Mouse (Mus musculus) forebrain, postnatal 0 days (tissue): ENCODE data around the gene Ropn1. TPM values are rescaled to one million over a fixed set of nuclear protein-coding genes. Genes with fewer than 3 reads are reported as not detected.

Source experiments
- ATAC-seq: fragments of 200-750 bp; cut with Nextera tagmentation; 2 replicates; pipeline ENCODE4 v1.8.0; 2017; ENCODE audit warnings: mild to moderate bottlenecking, moderate library complexity
- DNase-seq: peaks from one replicate; pipeline ENCODE4 v3.0.0-alpha.2; 2015
- H3K27ac ChIP-seq: fragments of 300-500 bp; sonication (generic); 2 replicates; pipeline ENCODE4 v1.5.1; 2014; ENCODE audit warnings: low read depth, mild to moderate bottlenecking, antibody characterized with exemption, low read length, moderate library complexity, mixed read lengths
- H3K27me3 ChIP-seq: fragments of 300-500 bp; sonication (generic); 2 replicates; pipeline ENCODE4 v1.6.1; 2014; ENCODE audit warnings: mild to moderate bottlenecking, low read length, mixed read lengths; ENCODE audit not compliant: insufficient read depth
- H3K36me3 ChIP-seq: fragments of 300-500 bp; sonication (generic); 2 replicates; pipeline ENCODE4 v1.6.1; 2014; ENCODE audit warnings: mild to moderate bottlenecking, moderate library complexity; ENCODE audit not compliant: insufficient read depth
- H3K4me1 ChIP-seq: fragments of 300-500 bp; sonication (generic); 2 replicates; pipeline ENCODE4 v1.6.1; 2014; ENCODE audit warnings: antibody characterized with exemption; ENCODE audit not compliant: insufficient read depth
- H3K4me2 ChIP-seq: fragments of 300-500 bp; sonication (generic); 2 replicates; pipeline ENCODE4 v1.6.1; 2014; ENCODE audit warnings: low read depth, mild to moderate bottlenecking, moderate library complexity
- H3K4me3 ChIP-seq: fragments of 300-500 bp; sonication (generic); 2 replicates; pipeline ENCODE4 v1.5.1; 2014; ENCODE audit warnings: low read depth, low read length, mixed read lengths
- H3K9ac ChIP-seq: fragments of 300-500 bp; sonication (generic); 2 replicates; pipeline ENCODE4 v1.6.1; 2014; ENCODE audit warnings: mild to moderate bottlenecking
- H3K9me3 ChIP-seq: fragments of 300-500 bp; sonication (generic); 2 replicates; pipeline ENCODE4 v1.6.1; 2016; ENCODE audit warnings: low read length
- CTCF ChIP-seq: sonication (generic); IDR thresholded peaks from 2 replicates; pipeline ENCODE4 v1.5.1; 2016; ENCODE audit warnings: antibody characterized with exemption, control low read depth, low read depth
- WGBS: fragments of 180-500 bp; shearing (Covaris S2); extraction: QIAGEN DNeasy Blood & Tissue Kit; methylation state at CpG from one replicate; pipeline ENCODE4 v1.1.7; 2014; 5-methylcytosine and 5-hydroxymethylcytosine counted together
- polyA plus RNA-seq: library from polyadenylated mRNA; unstranded; fragments of >200 nt; fragmentation: Nextera tagmentation; extraction: Ambion mirVana; gene quantifications from 2 replicates; pipeline ENCODE4 v1.2.1, GENCODE M21; 2015
- total RNA-seq: library from RNA; depleted of rRNA; stranded (reverse); fragments of >200 nt; gene quantifications from 2 replicates; pipeline ENCODE4 v1.2.3, GENCODE M21; 2014

Gene Ropn1
- total and polyA plus RNA-seq, 2 experiments from 2014 or later, result not detected

DNA sequence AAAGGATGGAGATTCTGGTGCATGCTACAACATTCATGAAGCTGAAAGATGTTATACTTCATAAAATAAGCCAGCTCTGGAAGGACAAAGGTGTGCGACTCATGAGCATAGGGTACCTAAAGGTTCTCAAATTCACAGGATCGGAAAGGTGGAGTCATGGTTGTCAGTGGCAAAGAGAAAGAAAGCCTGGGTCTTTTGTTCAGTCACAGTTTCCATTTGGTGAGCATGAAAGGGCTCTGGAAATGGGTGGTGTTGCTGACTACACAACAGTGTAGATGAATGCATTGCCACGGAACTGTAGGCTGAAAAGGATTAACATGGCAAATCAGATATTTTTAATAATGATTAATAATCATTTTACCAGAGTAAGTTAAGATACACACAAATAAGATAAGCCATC, 14.8 kb downstream of the Ropn1 start:
- Histone ChIP-seq H3K9ac (no peak overlapping the region), H3K27ac (no peak overlapping the region), H3K4me2 (no peak overlapping the region), H3K9me3 (no peaks in the 10 kb centered on the region), H3K4me3 (no peak overlapping the region), H3K36me3 (no peaks in the 10 kb centered on the region), H3K27me3 (no peaks in the 10 kb centered on the region), H3K4me1 (no peaks in the 10 kb centered on the region)
- ATAC-seq, result no peak
- no peak for TF ChIP-seq CTCF
- 68% methylated on average over 3 of the region's 3 CpGs for WGBS
- DNase-seq, result no peak

DNA sequence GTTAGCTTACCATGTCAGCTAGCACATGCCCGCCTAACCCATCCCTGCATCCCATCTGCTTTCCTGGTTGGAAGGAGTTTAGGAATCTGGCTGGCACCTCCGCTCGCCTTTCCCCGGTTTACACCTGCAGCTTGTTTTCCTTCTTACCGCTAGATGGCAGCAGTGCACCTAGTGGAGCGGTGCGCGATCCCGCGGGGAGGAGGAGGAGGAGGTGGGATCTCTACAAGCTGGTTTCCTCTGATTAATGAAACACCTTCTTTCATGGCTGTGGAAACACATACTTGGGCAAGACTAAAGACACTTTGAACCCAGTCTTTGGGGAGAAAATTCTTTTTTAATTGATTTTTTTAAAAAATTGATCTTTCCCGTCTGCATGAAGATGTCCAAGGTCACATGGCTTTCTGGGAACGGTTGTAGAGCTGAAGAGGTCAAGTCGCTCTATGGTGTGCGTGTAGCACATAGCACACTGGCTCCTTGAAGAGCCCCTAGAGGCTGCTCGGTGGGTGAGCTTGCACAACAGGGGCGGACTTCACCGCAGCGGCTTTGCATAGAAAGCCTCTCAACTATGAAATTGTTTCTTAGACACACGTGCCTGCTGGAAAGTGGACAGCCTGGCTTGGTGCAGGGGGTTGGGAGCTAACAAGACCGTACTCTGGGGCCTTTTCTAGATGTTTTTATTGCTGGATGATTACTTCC, 17.5 kb downstream of the Ropn1 start:
- Histone ChIP-seq H3K4me3 (peak overlapping the region; percentile 24), H3K9me3 (no peaks in the 10 kb centered on the region), H3K9ac (peak overlapping the region; percentile 6; the same call in 1 of the 2 replicates), H3K4me1 (no peaks in the 10 kb centered on the region), H3K27me3 (no peaks in the 10 kb centered on the region), H3K36me3 (no peaks in the 10 kb centered on the region), H3K4me2 (peak overlapping the region; percentile 49), H3K27ac (no peak overlapping the region)
- peak; percentile 95 for TF ChIP-seq CTCF
- ATAC-seq (peak; percentile 94), DNase-seq (peak; percentile 86)
- WGBS, result 4% methylated on average over 20 of the region's 20 CpGs

DNA sequence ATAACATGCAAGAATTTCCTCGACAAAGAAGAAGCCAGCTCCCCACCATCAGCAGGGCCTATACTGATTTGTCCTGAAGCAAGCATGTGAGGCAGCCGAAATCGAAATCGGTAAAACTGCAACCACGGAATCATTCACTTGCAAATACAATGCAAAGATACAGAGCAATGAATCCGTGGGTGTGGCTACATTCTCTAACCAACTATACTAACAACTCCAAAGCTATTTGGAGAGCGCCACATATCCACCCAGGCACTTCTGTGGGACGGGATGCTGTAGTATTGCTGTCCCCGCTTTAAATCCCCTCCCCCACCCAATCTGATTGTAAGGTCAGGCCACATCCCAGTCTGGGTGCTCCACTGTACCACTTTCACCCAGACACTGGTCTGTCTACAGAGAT, 18.6 kb downstream of the Ropn1 start:
- no peak for ATAC-seq
- Histone ChIP-seq H3K36me3 (no peaks in the 10 kb centered on the region), H3K27ac (no peak overlapping the region), H3K27me3 (no peaks in the 10 kb centered on the region), H3K4me2 (no peak overlapping the region), H3K4me3 (no peak overlapping the region), H3K4me1 (no peaks in the 10 kb centered on the region), H3K9ac (no peak overlapping the region), H3K9me3 (no peaks in the 10 kb centered on the region)
- 76% methylated on average over 9 of the region's 9 CpGs for WGBS
- TF ChIP-seq CTCF, result no peak
- DNase-seq, result no peak

DNA sequence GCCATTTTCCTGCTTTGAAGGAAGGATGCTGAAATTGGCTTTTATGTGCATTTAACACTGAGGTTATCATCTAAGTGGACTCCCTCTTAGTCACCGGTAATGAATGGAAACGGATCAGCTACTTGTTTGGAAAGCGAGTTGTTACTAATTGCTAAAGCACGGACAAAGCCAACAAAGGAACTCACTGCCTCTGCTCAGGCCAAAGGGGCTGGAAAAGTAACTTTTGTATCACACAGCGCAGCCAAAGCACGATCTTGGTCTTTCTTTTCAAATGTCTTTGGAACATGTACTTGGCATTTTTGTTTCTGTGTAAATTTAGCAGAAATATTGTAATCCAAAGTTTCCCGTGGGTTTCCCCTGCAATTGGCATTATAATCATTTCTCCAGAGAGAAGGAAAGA, 22.2 kb downstream of the Ropn1 start:
- no peaks in the 10 kb centered on the region for H3K9me3 ChIP-seq
- WGBS, result 15% methylated on average over 7 of the region's 7 CpGs
- ATAC-seq, result no peak
- H3K27ac ChIP-seq, result no peak overlapping the region
- H3K9ac ChIP-seq, result no peak overlapping the region
- no peak for TF ChIP-seq CTCF
- H3K27me3 ChIP-seq, result no peaks in the 10 kb centered on the region
- no peaks in the 10 kb centered on the region for H3K36me3 ChIP-seq
- no peak overlapping the region for H3K4me2 ChIP-seq
- no peak for DNase-seq
- no peak overlapping the region for H3K4me3 ChIP-seq
- H3K4me1 ChIP-seq, result no peaks in the 10 kb centered on the region

DNA sequence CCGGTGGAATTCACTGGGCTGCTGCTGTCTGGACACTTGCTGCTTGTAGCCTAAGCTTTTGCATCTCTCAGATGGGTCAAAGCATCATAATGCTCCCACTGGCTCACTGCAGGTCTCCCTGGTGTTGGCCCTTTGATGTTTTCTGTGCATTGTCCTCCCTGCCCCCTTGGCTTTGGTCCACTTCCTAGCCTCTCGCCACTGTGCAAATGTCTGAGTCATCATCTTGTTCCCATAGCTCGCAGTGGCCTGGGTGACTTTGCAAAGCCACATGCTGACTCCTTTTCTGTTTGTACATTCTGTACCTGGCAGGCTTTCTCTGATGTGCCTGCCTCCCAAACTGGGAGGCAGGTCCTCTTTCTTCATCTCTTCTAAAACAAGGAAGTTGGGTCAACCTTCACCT, 23.1 kb downstream of the Ropn1 start:
- no peak overlapping the region for H3K27ac ChIP-seq
- no peaks in the 10 kb centered on the region for H3K36me3 ChIP-seq
- H3K4me1 ChIP-seq, result no peaks in the 10 kb centered on the region
- ATAC-seq, result no peak; the same call in 1 of the 2 replicates
- DNase-seq, result no peak
- H3K9ac ChIP-seq, result no peak overlapping the region
- no peaks in the 10 kb centered on the region for H3K27me3 ChIP-seq
- H3K9me3 ChIP-seq, result no peaks in the 10 kb centered on the region
- H3K4me3 ChIP-seq, result no peak overlapping the region
- H3K4me2 ChIP-seq, result no peak overlapping the region
- 53% methylated on average over 3 of the region's 3 CpGs for WGBS
- TF ChIP-seq CTCF, result no peak

DNA sequence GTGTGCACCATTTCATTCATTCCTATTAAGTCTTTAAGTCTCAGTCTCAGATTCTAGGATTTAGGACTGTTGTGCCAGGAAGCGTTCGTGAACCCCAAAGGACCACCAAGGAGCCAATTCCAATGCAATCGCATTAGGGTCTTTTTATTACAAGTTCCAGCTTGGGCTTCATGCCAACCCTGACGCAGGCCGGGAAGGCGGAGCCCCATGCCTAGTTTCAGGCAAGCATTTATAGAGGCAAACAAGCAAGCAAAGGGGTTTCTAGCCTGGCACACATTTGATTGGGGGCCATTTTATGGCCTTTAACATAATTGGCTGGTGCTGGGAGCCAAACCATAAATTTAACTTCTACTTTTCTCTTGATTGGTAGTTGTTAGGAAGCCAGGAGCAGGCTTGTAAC, 24.6 kb downstream of the Ropn1 start:
- Histone ChIP-seq H3K27ac (no peak overlapping the region), H3K4me1 (no peaks in the 10 kb centered on the region), H3K4me3 (no peak overlapping the region), H3K9ac (no peak overlapping the region), H3K27me3 (no peaks in the 10 kb centered on the region), H3K36me3 (no peaks in the 10 kb centered on the region), H3K9me3 (no peaks in the 10 kb centered on the region), H3K4me2 (no peak overlapping the region)
- no peak for ATAC-seq
- no peak for TF ChIP-seq CTCF
- WGBS, result 35% methylated on average over 6 of the region's 6 CpGs
- DNase-seq, result peak; percentile 13

DNA sequence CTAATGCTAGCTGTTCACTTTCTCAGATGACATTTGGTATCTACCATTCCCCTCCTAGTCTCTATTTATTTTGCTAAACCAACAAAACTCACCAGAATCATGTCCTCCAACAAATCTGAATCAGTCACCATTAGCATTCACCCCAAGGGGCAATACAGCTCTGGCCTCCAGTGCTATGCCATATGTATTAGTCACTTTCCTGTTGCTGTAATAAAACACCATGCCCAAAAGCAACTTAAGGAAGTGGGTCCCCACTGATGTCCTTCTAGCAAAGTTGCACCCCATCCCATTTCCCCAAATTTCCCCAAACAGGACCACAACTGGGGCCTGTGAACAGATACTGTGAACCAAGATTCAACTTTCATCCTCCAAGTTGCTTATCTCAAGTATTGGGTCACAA, 32.1 kb downstream of the Ropn1 start:
- DNase-seq (no peak), ATAC-seq (no peak)
- Histone ChIP-seq H3K36me3 (no peaks in the 10 kb centered on the region), H3K4me2 (no peak overlapping the region), H3K4me1 (no peaks in the 10 kb centered on the region), H3K27me3 (no peaks in the 10 kb centered on the region), H3K4me3 (no peak overlapping the region), H3K27ac (no peak overlapping the region), H3K9me3 (no peaks in the 10 kb centered on the region), H3K9ac (no peak overlapping the region)
- TF ChIP-seq CTCF, result no peak
